Mouse (Mus musculus) spleen, adult 2 months (tissue): ENCODE results near the gene Saa2. TPM values are rescaled to one million over a fixed set of nuclear protein-coding genes. Genes with fewer than 3 reads are reported as not detected.
A peak's percentile ranks its signal among the peaks of the same experiment; 100 is the strongest.

Experiments used
- DNase-seq, 2 experiments: peaks; one replicate each; pipeline versions ENCODE4 v3.0.0 to v3.0.0-alpha.2; 2012 to 2021; ENCODE audit warnings: low spot score in 2 of 2, low read depth in 1 of 2
- H3K27ac ChIP-seq: fragments of 200-500 bp; 2 replicates; pipeline ENCODE4 v1.5.1; 2012; ENCODE audit warnings: low read length, inconsistent platforms; ENCODE audit not compliant: insufficient read depth
- H3K27me3 ChIP-seq: fragments of 200-500 bp; 2 replicates; pipeline ENCODE4 v1.6.1; 2012; ENCODE audit warnings: mild to moderate bottlenecking, moderate library complexity, low read length, inconsistent platforms; ENCODE audit not compliant: control insufficient read depth, insufficient read depth
- H3K36me3 ChIP-seq: fragments of 200-500 bp; 2 replicates; pipeline ENCODE4 v1.6.1; 2012; ENCODE audit warnings: mild to moderate bottlenecking, low read length, inconsistent platforms; ENCODE audit not compliant: control insufficient read depth, insufficient read depth
- H3K4me1 ChIP-seq: fragments of 200-500 bp; 2 replicates; pipeline ENCODE4 v1.6.1; 2011; ENCODE audit warnings: inconsistent platforms; ENCODE audit not compliant: control insufficient read depth, insufficient read depth, insufficient read length
- H3K4me3 ChIP-seq: fragments of 200-500 bp; 2 replicates; pipeline ENCODE4 v1.5.1; 2011; ENCODE audit warnings: mild to moderate bottlenecking, inconsistent platforms; ENCODE audit not compliant: insufficient read depth, insufficient read length; ENCODE audit errors: extremely low read depth
- CTCF ChIP-seq: fragments of 200-500 bp; IDR thresholded peaks from 2 replicates; pipeline ENCODE4 v1.5.1; 2011; ENCODE audit warnings: mild to moderate bottlenecking, inconsistent platforms; ENCODE audit not compliant: insufficient read depth, insufficient read length, insufficient replicate concordance; ENCODE audit errors: extremely low read depth
- POLR2A ChIP-seq: fragments of 200-500 bp; IDR thresholded peaks from 2 replicates; pipeline ENCODE4 v1.6.1; 2011; ENCODE audit warnings: low read depth, low read length, inconsistent platforms
- WGBS: fragments of 180-500 bp; shearing (Covaris S2); methylation state at CpG from one replicate; pipeline ENCODE4 v1.1.7; 2018; 5-methylcytosine and 5-hydroxymethylcytosine counted together
- polyA plus RNA-seq: library from polyadenylated mRNA; depleted of rRNA; stranded (reverse); fragments of >200 nt; gene quantifications from 2 replicates; pipeline ENCODE4 v1.2.3, GENCODE M21; 2012; rRNA removed

Gene Saa2
- polyA plus RNA-seq, result not detected in 2 replicates

GRCm38 (mm10) chr7:46751490-46751889 lies at the start of gene Saa2:
Saa2 (plus strand) TSS chr7:46751790.
- DNase-seq, result no peak

GRCm38 (mm10) chr7:46710390-46710844 lies 41.2 kb upstream of the Saa2 start, which contains the start of gene Saal1:
Saal1 (minus strand) TSS chr7:46710680.
- TF ChIP-seq POLR2A (peak; percentile 53; the same call in 1 of the 2 replicates), CTCF (peak; percentile 96)
- H3K4me1 ChIP-seq, result peaks cover 8% of the 10 kb centered on the region; the same call in 1 of the 2 replicates
- H3K36me3 ChIP-seq, result peaks cover 8% of the 10 kb centered on the region
- H3K27ac ChIP-seq, result peak within 1 kb of the TSS; percentile 66
- H3K27me3 ChIP-seq, result no peaks in the 10 kb centered on the region
- H3K4me3 ChIP-seq, result peak within 1 kb of the TSS; percentile 98
- DNase-seq, result peak; percentile 78 to 79
- WGBS, result under 1% methylated on average over 38 of the region's 38 CpGs

More at GRCm38 (mm10) chr7:46751490-46751889, at the start of gene Saa2:
- Histone ChIP-seq H3K36me3 (no peaks in the 10 kb centered on the region), H3K4me3 (no peak within 1 kb of the TSS), H3K4me1 (no peaks in the 10 kb centered on the region), H3K27me3 (no peaks in the 10 kb centered on the region), H3K27ac (no peak within 1 kb of the TSS)
- TF ChIP-seq POLR2A, result no peak
- TF ChIP-seq CTCF, result no peak
- 81% methylated on average over 3 of the region's 3 CpGs for WGBS

- no peak overlapping the region for H3K4me3 ChIP-seq
- H3K4me1 ChIP-seq, result peaks cover 8% of the 10 kb centered on the region; the same call in 1 of the 2 replicates
- H3K27me3 ChIP-seq, result no peaks in the 10 kb centered on the region
- peak overlapping the region; percentile 63 for H3K27ac ChIP-seq
- 4% methylated on average over 6 of the region's 6 CpGs for WGBS
- 0 out of 2 replicates have a peak, but pooled peaks cover 1% of the 10 kb centered on the region for H3K36me3 ChIP-seq
- TF ChIP-seq POLR2A (no peak), CTCF (no peak)
- DNase-seq, result peak; percentile 20 to 35
These were observed 39.3 kb upstream of the Saa2 start for GRCm38 (mm10) chr7:46712250-46712649.

GRCm38 (mm10) chr7:46714518-46714917 lies 37.1 kb upstream of the Saa2 start:
- WGBS, result 32% methylated on average over 6 of the region's 6 CpGs
- H3K36me3 ChIP-seq, result no peaks in the 10 kb centered on the region
- TF ChIP-seq POLR2A (no peak), CTCF (peak; percentile 68; the same call in 1 of the 2 replicates)
- DNase-seq, result peak; percentile 50 to 66
- no peak overlapping the region for H3K4me3 ChIP-seq
- no peak overlapping the region for H3K27ac ChIP-seq
- H3K27me3 ChIP-seq, result no peaks in the 10 kb centered on the region
- H3K4me1 ChIP-seq, result peaks cover 8% of the 10 kb centered on the region; the same call in 1 of the 2 replicates

GRCm38 (mm10) chr7:46715600-46715999 lies 36.0 kb upstream of the Saa2 start, which contains the start of gene Saa3:
Saa3 (minus strand) TSS chr7:46715700.
- no peaks in the 10 kb centered on the region for H3K27me3 ChIP-seq
- no peaks in the 10 kb centered on the region for H3K36me3 ChIP-seq
- no peak for TF ChIP-seq POLR2A
- TF ChIP-seq CTCF, result no peak
- WGBS, result 87% methylated on average over 5 of the region's 5 CpGs
- H3K4me1 ChIP-seq, result peaks cover 6% of the 10 kb centered on the region; the same call in 1 of the 2 replicates
- H3K27ac ChIP-seq, result no peak within 1 kb of the TSS
- no peak within 1 kb of the TSS for H3K4me3 ChIP-seq
- no peak for DNase-seq

GRCm38 (mm10) chr7:46716897-46717296 lies 34.7 kb upstream of the Saa2 start:
- no peaks in the 10 kb centered on the region for H3K36me3 ChIP-seq
- H3K4me3 ChIP-seq, result no peak overlapping the region
- no peak overlapping the region for H3K27ac ChIP-seq
- TF ChIP-seq POLR2A, result no peak
- no peak for TF ChIP-seq CTCF
- WGBS, result 15% methylated on average over 5 of the region's 5 CpGs
- no peak for DNase-seq
- no peaks in the 10 kb centered on the region for H3K27me3 ChIP-seq
- peaks cover 6% of the 10 kb centered on the region; the same call in 1 of the 2 replicates for H3K4me1 ChIP-seq

- Histone ChIP-seq H3K4me1 (no peaks in the 10 kb centered on the region), H3K4me3 (no peak overlapping the region), H3K27me3 (no peaks in the 10 kb centered on the region; the same call in 1 of the 2 replicates), H3K36me3 (no peaks in the 10 kb centered on the region), H3K27ac (no peak overlapping the region)
- WGBS, result 79% methylated on average over 7 of the region's 7 CpGs
- DNase-seq, result no peak
- no peak for TF ChIP-seq POLR2A
- no peak for TF ChIP-seq CTCF
These were observed 32.9 kb upstream of the Saa2 start for GRCm38 (mm10) chr7:46718591-46719270.
